Mouse (Mus musculus) olfactory bulb, adult 2 months (tissue): ENCODE results near the gene Sfxn4.

ENCODE experiments used
- CTCF ChIP-seq: fragments of 200-500 bp; IDR thresholded peaks from 2 replicates; pipeline ENCODE4 v1.5.1; 2012; ENCODE audit warnings: low read depth, mild to moderate bottlenecking, low read length, moderate library complexity; ENCODE audit not compliant: insufficient read depth
- POLR2A ChIP-seq: fragments of 200-500 bp; IDR thresholded peaks from 2 replicates; pipeline ENCODE4 v1.6.1; 2012; ENCODE audit warnings: mild to moderate bottlenecking, low read depth, low read length, moderate library complexity; ENCODE audit not compliant: insufficient read depth

DNA sequence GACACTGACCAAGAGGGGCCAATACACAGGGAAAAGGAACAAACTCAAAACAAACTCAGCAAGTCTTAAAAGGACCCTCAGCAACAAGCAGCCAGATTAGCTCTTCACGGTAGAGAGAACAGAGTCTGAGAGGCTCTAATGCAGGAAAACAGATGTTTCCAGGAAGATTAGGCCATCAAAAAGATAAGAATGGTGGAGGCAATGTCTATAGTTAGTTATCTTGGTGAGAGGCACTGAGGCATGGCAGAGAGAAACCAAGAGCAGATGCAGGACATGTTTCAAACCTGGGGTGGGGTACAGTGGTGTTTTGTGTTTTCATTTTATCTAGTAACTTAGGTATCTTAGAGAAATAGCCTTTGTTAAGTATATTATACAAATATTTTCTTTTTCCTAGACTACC lies 11.0 kb upstream of the Sfxn4 start:
- TF ChIP-seq CTCF (no peak), POLR2A (no peak)
